Mouse (Mus musculus): Measurements from ENCODE around the gene Tepsin. TPM values are rescaled to one million over a fixed set of nuclear protein-coding genes. Genes with fewer than 3 reads are reported as not detected.

Tepsin gene
- polyA plus RNA-seq, 1 experiment from 2014 or later, result 19.2 TPM

GRCm38 (mm10) chr11:120055953-120056732, 42.4 kb downstream of the Tepsin start:
- no peak for ATAC-seq (ENCODE audit: insufficient number of reproducible peaks, insufficient read depth, low FRiP score, low TSS enrichment)

GRCm38 (mm10) chr11:120053846-120054245, 44.7 kb downstream of the Tepsin start:
- H3K27ac ChIP-seq, result no peak overlapping the region
- H3K36me3 ChIP-seq, result no peaks in the 10 kb centered on the region
- ATAC-seq (ENCODE audit: insufficient number of reproducible peaks, insufficient read depth, low FRiP score, low TSS enrichment), result no peak
- peaks cover 11% of the 10 kb centered on the region for H3K27me3 ChIP-seq
- WGBS, result 72% methylated on average over 4 of the region's 4 CpGs
- no peak overlapping the region for H3K9ac ChIP-seq
- H3K4me2 ChIP-seq (replicated peaks), result no peak overlapping the region
- H3K4me3 ChIP-seq, result no peak overlapping the region
- H3K4me1 ChIP-seq, result peaks cover 6% of the 10 kb centered on the region; the same call in 1 of the 2 replicates
- no peaks in the 10 kb centered on the region for H3K9me3 ChIP-seq

More at GRCm38 (mm10) chr11:120055953-120056732, 42.4 kb downstream of the Tepsin start:
- Histone ChIP-seq H3K4me1 (peaks cover 6% of the 10 kb centered on the region; the same call in 1 of the 2 replicates), H3K27ac (no peak overlapping the region), H3K9me3 (no peaks in the 10 kb centered on the region), H3K9ac (no peak overlapping the region), H3K27me3 (no peaks in the 10 kb centered on the region), H3K36me3 (no peaks in the 10 kb centered on the region), H3K4me2 (replicated peaks) (no peak overlapping the region), H3K4me3 (no peak overlapping the region)
- WGBS, result 82% methylated on average over 12 of the region's 12 CpGs

GRCm38 (mm10) chr11:120052274-120052673, 46.3 kb downstream of the Tepsin start:
- WGBS, result 70% methylated on average over 9 of the region's 9 CpGs
- H3K36me3 ChIP-seq, result no peaks in the 10 kb centered on the region
- ATAC-seq (ENCODE audit: insufficient number of reproducible peaks, insufficient read depth, low FRiP score, low TSS enrichment), result no peak

GRCm38 (mm10) chr11:120051124-120051811, 47.3 kb downstream of the Tepsin start:
- Histone ChIP-seq H3K4me2 (replicated peaks) (no peak overlapping the region), H3K9me3 (no peaks in the 10 kb centered on the region), H3K4me1 (peaks cover 26% of the 10 kb centered on the region), H3K27ac (no peak overlapping the region), H3K36me3 (no peaks in the 10 kb centered on the region), H3K9ac (no peak overlapping the region), H3K27me3 (peaks cover 29% of the 10 kb centered on the region), H3K4me3 (no peak overlapping the region)
- 47% methylated on average over 14 of the region's 14 CpGs for WGBS
- no peak for ATAC-seq (ENCODE audit: insufficient number of reproducible peaks, insufficient read depth, low FRiP score, low TSS enrichment)

More at GRCm38 (mm10) chr11:120052274-120052673, 46.3 kb downstream of the Tepsin start:
- Histone ChIP-seq H3K27ac (no peak overlapping the region), H3K4me1 (peaks cover 20% of the 10 kb centered on the region; the same call in 1 of the 2 replicates), H3K9ac (no peak overlapping the region), H3K9me3 (no peaks in the 10 kb centered on the region), H3K4me2 (replicated peaks) (no peak overlapping the region), H3K4me3 (no peak overlapping the region), H3K27me3 (peaks cover 26% of the 10 kb centered on the region)

- WGBS, result 74% methylated on average over 8 of the region's 8 CpGs
- H3K9me3 ChIP-seq, result no peaks in the 10 kb centered on the region
- no peak overlapping the region for H3K4me3 ChIP-seq
- peaks cover 33% of the 10 kb centered on the region for H3K4me1 ChIP-seq
- no peak overlapping the region for H3K27ac ChIP-seq
- H3K4me2 ChIP-seq (replicated peaks), result no peak overlapping the region
- no peaks in the 10 kb centered on the region for H3K36me3 ChIP-seq
- peaks cover 34% of the 10 kb centered on the region for H3K27me3 ChIP-seq
- ATAC-seq (ENCODE audit: insufficient number of reproducible peaks, insufficient read depth, low FRiP score, low TSS enrichment), result no peak
- no peak overlapping the region for H3K9ac ChIP-seq
These were observed 49.5 kb downstream of the Tepsin start for GRCm38 (mm10) chr11:120049067-120049466.

GRCm38 (mm10) chr11:120048252-120048556, 50.3 kb downstream of the Tepsin start:
- WGBS, result 2% methylated on average over 23 of the region's 23 CpGs
- Histone ChIP-seq H3K9ac (peak overlapping the region; percentile 40), H3K27ac (no peak overlapping the region), H3K27me3 (peaks cover 34% of the 10 kb centered on the region), H3K9me3 (no peaks in the 10 kb centered on the region), H3K4me1 (peaks cover 33% of the 10 kb centered on the region), H3K36me3 (no peaks in the 10 kb centered on the region), H3K4me2 (replicated peaks) (peak overlapping the region; percentile 96), H3K4me3 (peak overlapping the region; percentile 67)
- ATAC-seq (ENCODE audit: insufficient number of reproducible peaks, insufficient read depth, low FRiP score, low TSS enrichment), result no peak

GRCm38 (mm10) chr11:120047531-120048251, 50.8 kb downstream of the Tepsin start:
- no peaks in the 10 kb centered on the region for H3K9me3 ChIP-seq
- H3K9ac ChIP-seq, result peak overlapping the region; percentile 63
- 0 out of 2 replicates have a peak, but pooled peaks have one; percentile 8 for ATAC-seq (ENCODE audit: insufficient number of reproducible peaks, insufficient read depth, low FRiP score, low TSS enrichment)
- H3K36me3 ChIP-seq, result no peaks in the 10 kb centered on the region
- H3K27me3 ChIP-seq, result peaks cover 34% of the 10 kb centered on the region
- H3K27ac ChIP-seq, result no peak overlapping the region
- peak overlapping the region; percentile 96 for H3K4me2 ChIP-seq (replicated peaks)
- 11% methylated on average over 23 of the region's 23 CpGs for WGBS
- H3K4me3 ChIP-seq, result peak overlapping the region; percentile 67
- peaks cover 33% of the 10 kb centered on the region for H3K4me1 ChIP-seq

GRCm38 (mm10) chr11:120046553-120047191, 51.9 kb downstream of the Tepsin start, which contains the start of gene Aatk:
Gene Aatk, minus strand, starts transcription at chr11:120047167.
- ATAC-seq (ENCODE audit: insufficient number of reproducible peaks, insufficient read depth, low FRiP score, low TSS enrichment), result no peak

GRCm38 (mm10) chr11:120045839-120046552, 52.5 kb downstream of the Tepsin start:
- Histone ChIP-seq H3K27me3 (peaks cover 34% of the 10 kb centered on the region), H3K4me1 (peaks cover 30% of the 10 kb centered on the region), H3K9me3 (no peaks in the 10 kb centered on the region), H3K36me3 (no peaks in the 10 kb centered on the region), H3K4me3 (peak overlapping the region; percentile 67), H3K4me2 (replicated peaks) (peak overlapping the region; percentile 96), H3K27ac (no peak overlapping the region), H3K9ac (peak overlapping the region; percentile 63)
- no peak for ATAC-seq (ENCODE audit: insufficient number of reproducible peaks, insufficient read depth, low FRiP score, low TSS enrichment)
- WGBS, result 38% methylated on average over 11 of the region's 11 CpGs

More at GRCm38 (mm10) chr11:120046553-120047191, 51.9 kb downstream of the Tepsin start, which contains the start of gene Aatk:
- no peaks in the 10 kb centered on the region for H3K36me3 ChIP-seq
- H3K9me3 ChIP-seq, result no peaks in the 10 kb centered on the region
- 1% methylated on average over 53 of the region's 63 CpGs for WGBS
- H3K4me3 ChIP-seq, result peak within 1 kb of the TSS; percentile 67
- H3K9ac ChIP-seq, result peak within 1 kb of the TSS; percentile 63
- H3K27ac ChIP-seq, result no peak within 1 kb of the TSS
- H3K27me3 ChIP-seq, result peaks cover 34% of the 10 kb centered on the region
- peaks cover 30% of the 10 kb centered on the region for H3K4me1 ChIP-seq
- H3K4me2 ChIP-seq (replicated peaks), result peak within 1 kb of the TSS; percentile 96

- H3K36me3 ChIP-seq, result no peaks in the 10 kb centered on the region
- H3K27me3 ChIP-seq, result peaks cover 31% of the 10 kb centered on the region
- 50% methylated on average over 4 of the region's 4 CpGs for WGBS
- H3K27ac ChIP-seq, result no peak overlapping the region
- peaks cover 30% of the 10 kb centered on the region for H3K4me1 ChIP-seq
- no peak overlapping the region for H3K4me2 ChIP-seq (replicated peaks)
- H3K9me3 ChIP-seq, result no peaks in the 10 kb centered on the region
- 0 out of 2 replicates have a peak overlapping the region, but pooled peaks have one; percentile 27 for H3K9ac ChIP-seq
- ATAC-seq (ENCODE audit: insufficient number of reproducible peaks, insufficient read depth, low FRiP score, low TSS enrichment), result no peak
- H3K4me3 ChIP-seq, result no peak overlapping the region
These were observed 53.2 kb downstream of the Tepsin start for GRCm38 (mm10) chr11:120045341-120045740.

Data from embryonic facial prominence, embryonic 12.5 days (tissue).